Mouse (Mus musculus): ENCODE results near the gene Csnk2a2.

The Csnk2a2 gene

GRCm38 (mm10) chr8:95487800-95488697, 1.8 kb downstream of the Csnk2a2 start:
- DNase-seq (ENCODE audit: extremely low read depth, insufficient read length, low spot score), result peak; percentile 33

- no peak for DNase-seq (ENCODE audit: extremely low read depth, insufficient read length, low spot score)
Measured at GRCm38 (mm10) chr8:95470008-95470407, 19.8 kb downstream of the Csnk2a2 start.

- DNase-seq (ENCODE audit: extremely low read depth, insufficient read length, low spot score), result no peak
Measured at GRCm38 (mm10) chr8:95468995-95469394, 20.8 kb downstream of the Csnk2a2 start.

- no peak for DNase-seq (ENCODE audit: extremely low read depth, insufficient read length, low spot score)
Measured at GRCm38 (mm10) chr8:95466543-95466942, 23.3 kb downstream of the Csnk2a2 start.

GRCm38 (mm10) chr8:95452518-95452917, 37.3 kb downstream of the Csnk2a2 start:
- no peak for DNase-seq (ENCODE audit: extremely low read depth, insufficient read length, low spot score)

GRCm38 (mm10) chr8:95450271-95450670, 39.6 kb downstream of the Csnk2a2 start:
- no peak for DNase-seq (ENCODE audit: extremely low read depth, insufficient read length, low spot score)

GRCm38 (mm10) chr8:95447661-95448060, 42.2 kb downstream of the Csnk2a2 start:
- DNase-seq (ENCODE audit: extremely low read depth, insufficient read length, low spot score), result no peak

GRCm38 (mm10) chr8:95445042-95445441, 44.8 kb downstream of the Csnk2a2 start:
- no peak for DNase-seq (ENCODE audit: extremely low read depth, insufficient read length, low spot score)

- DNase-seq (ENCODE audit: extremely low read depth, insufficient read length, low spot score), result no peak
Measured at GRCm38 (mm10) chr8:95441491-95442039, 48.3 kb downstream of the Csnk2a2 start.

- no peak for DNase-seq (ENCODE audit: extremely low read depth, insufficient read length, low spot score)
Measured at GRCm38 (mm10) chr8:95440168-95440709, 49.6 kb downstream of the Csnk2a2 start.

- DNase-seq (ENCODE audit: extremely low read depth, insufficient read length, low spot score), result no peak
Measured at GRCm38 (mm10) chr8:95439421-95439820, 50.4 kb downstream of the Csnk2a2 start.

- no peak for DNase-seq (ENCODE audit: extremely low read depth, insufficient read length, low spot score)
Measured at GRCm38 (mm10) chr8:95437341-95437992, 52.4 kb downstream of the Csnk2a2 start.

GRCm38 (mm10) chr8:95435930-95436329, 53.9 kb downstream of the Csnk2a2 start:
- DNase-seq (ENCODE audit: extremely low read depth, insufficient read length, low spot score), result no peak

GRCm38 (mm10) chr8:95435471-95435870, 54.4 kb downstream of the Csnk2a2 start:
- DNase-seq (ENCODE audit: extremely low read depth, insufficient read length, low spot score), result no peak

GRCm38 (mm10) chr8:95434686-95435439, 55.0 kb downstream of the Csnk2a2 start, which contains the start of gene Cfap20:
TSS of gene Cfap20 (minus strand) at chr8:95434869.
- DNase-seq (ENCODE audit: extremely low read depth, insufficient read length, low spot score), result peak; percentile 97

- DNase-seq (ENCODE audit: extremely low read depth, insufficient read length, low spot score), result no peak
Measured at GRCm38 (mm10) chr8:95434233-95434632, 55.6 kb downstream of the Csnk2a2 start.

- no peak for DNase-seq (ENCODE audit: extremely low read depth, insufficient read length, low spot score)
Measured at GRCm38 (mm10) chr8:95433124-95433523, 56.7 kb downstream of the Csnk2a2 start.

- no peak for DNase-seq (ENCODE audit: extremely low read depth, insufficient read length, low spot score)
Measured at GRCm38 (mm10) chr8:95432471-95432870, 57.4 kb downstream of the Csnk2a2 start.

GRCm38 (mm10) chr8:95429945-95430344, 59.9 kb downstream of the Csnk2a2 start:
- DNase-seq (ENCODE audit: extremely low read depth, insufficient read length, low spot score), result peak; percentile 27

Measured in 3134 (cell line).